Mouse (Mus musculus) olfactory bulb, adult 2 months (tissue): Measurements from ENCODE around the gene Anks1b.

ENCODE experiments used
- CTCF ChIP-seq: fragments of 200-500 bp; IDR thresholded peaks from 2 replicates; pipeline ENCODE4 v1.5.1; 2012; ENCODE audit warnings: low read depth, mild to moderate bottlenecking, low read length, moderate library complexity; ENCODE audit not compliant: insufficient read depth
- POLR2A ChIP-seq: fragments of 200-500 bp; IDR thresholded peaks from 2 replicates; pipeline ENCODE4 v1.6.1; 2012; ENCODE audit warnings: mild to moderate bottlenecking, low read depth, low read length, moderate library complexity; ENCODE audit not compliant: insufficient read depth

DNA sequence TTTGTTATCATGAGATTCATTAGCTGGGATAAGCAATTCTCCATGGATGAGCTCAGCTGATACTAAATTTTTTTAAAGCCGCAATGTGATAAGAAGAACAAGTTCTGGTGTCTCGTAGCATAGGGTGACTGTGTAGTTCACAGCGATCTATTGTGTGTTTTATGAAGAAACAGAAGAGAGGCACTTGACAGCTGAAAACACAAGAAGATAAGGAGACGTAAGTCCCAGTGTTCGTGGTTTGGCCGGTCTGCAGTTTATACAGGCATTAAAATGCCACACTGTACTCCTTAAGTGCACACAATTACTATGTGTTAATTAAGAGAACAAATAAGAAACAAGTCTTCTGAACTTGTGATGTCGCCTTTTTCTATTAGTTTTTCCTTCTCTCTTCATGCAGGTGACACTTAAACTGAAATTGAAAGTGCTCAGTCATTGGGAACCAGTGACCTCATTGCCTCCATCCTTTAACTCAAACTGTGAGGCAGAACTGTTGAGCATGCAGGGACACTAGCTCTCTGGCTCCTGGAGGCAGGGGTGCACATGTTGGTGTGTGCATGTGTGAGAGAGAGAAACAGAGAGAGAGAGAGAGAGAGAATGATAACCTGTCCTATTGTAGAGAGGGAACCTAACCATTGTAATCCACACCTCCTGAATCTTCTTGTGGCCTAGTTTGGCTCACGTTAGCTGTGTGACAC lies 935.5 kb downstream of the Anks1b start:
- TF ChIP-seq CTCF: no peak
- no peak for TF ChIP-seq POLR2A
